Mouse (Mus musculus) lung, embryonic 14.5 days (tissue): ENCODE results near the gene Mad2l1. TPM values are rescaled to one million over a fixed set of nuclear protein-coding genes. Genes with fewer than 3 reads are reported as not detected.

Source experiments
- ATAC-seq: fragments of 200-750 bp; cut with Nextera tagmentation; 2 replicates; pipeline ENCODE4 v1.8.0; 2017; ENCODE audit warnings: mild to moderate bottlenecking, moderate TSS enrichment, moderate library complexity; ENCODE audit not compliant: insufficient read depth
- DNase-seq: peaks from one replicate; pipeline ENCODE4 v3.0.0-alpha.2; 2015
- H3K27ac ChIP-seq: fragments of 300-500 bp; sonication (generic); 2 replicates; pipeline ENCODE4 v1.5.1; 2014; ENCODE audit warnings: low read depth, mild to moderate bottlenecking, moderate library complexity
- H3K27me3 ChIP-seq: fragments of 300-500 bp; sonication (generic); 2 replicates; pipeline ENCODE4 v1.6.1; 2014; ENCODE audit warnings: low read length, control low read depth; ENCODE audit not compliant: insufficient read depth
- H3K36me3 ChIP-seq: fragments of 300-500 bp; sonication (generic); 2 replicates; pipeline ENCODE4 v1.6.1; 2014; ENCODE audit warnings: control low read depth; ENCODE audit not compliant: insufficient read depth
- H3K4me1 ChIP-seq: fragments of 300-500 bp; sonication (generic); 2 replicates; pipeline ENCODE4 v1.6.1; 2014; ENCODE audit warnings: antibody characterized with exemption, control low read depth; ENCODE audit not compliant: insufficient read depth
- H3K4me2 ChIP-seq: fragments of 300-500 bp; sonication (generic); 2 replicates; pipeline ENCODE4 v1.6.1; 2014; ENCODE audit warnings: mild to moderate bottlenecking
- H3K4me3 ChIP-seq: fragments of 300-500 bp; sonication (generic); 2 replicates; pipeline ENCODE4 v1.5.1; 2014; ENCODE audit warnings: low read depth, low read length
- H3K9ac ChIP-seq: fragments of 300-500 bp; sonication (generic); 2 replicates; pipeline ENCODE4 v1.6.1; 2014
- H3K9me3 ChIP-seq: fragments of 300-500 bp; sonication (generic); 2 replicates; pipeline ENCODE4 v1.6.1; 2016; ENCODE audit warnings: low read depth, low read length, control low read depth
- CTCF ChIP-seq: IDR thresholded peaks from 2 replicates; pipeline ENCODE4 v1.5.1; 2016; ENCODE audit warnings: antibody characterized with exemption, low read depth
- WGBS: fragments of 180-500 bp; shearing (Covaris S2); extraction: QIAGEN DNeasy Blood & Tissue Kit; methylation state at CpG from one replicate; pipeline ENCODE4 v1.1.7; 2014; 5-methylcytosine and 5-hydroxymethylcytosine counted together
- polyA plus RNA-seq: library from polyadenylated mRNA; unstranded; fragments of >200 nt; fragmentation: Nextera tagmentation; extraction: Ambion mirVana; gene quantifications from 2 replicates; pipeline ENCODE4 v1.2.1, GENCODE M21; 2014

Gene Mad2l1
- 155 and 159 TPM in 2 replicates for polyA plus RNA-seq

- Histone ChIP-seq H3K4me3 (peak within 1 kb of the TSS; percentile 78), H3K4me1 (no peaks in the 10 kb centered on the region; the same call in 1 of the 2 replicates), H3K9me3 (no peaks in the 10 kb centered on the region), H3K4me2 (peak within 1 kb of the TSS; percentile 68), H3K36me3 (peaks cover 23% of the 10 kb centered on the region), H3K9ac (peak within 1 kb of the TSS; percentile 80), H3K27ac (peak within 1 kb of the TSS; percentile 91), H3K27me3 (no peaks in the 10 kb centered on the region)
- ATAC-seq (peak; percentile 99), DNase-seq (peak; percentile 99)
- under 1% methylated on average over 57 of the region's 57 CpGs for WGBS
- peak; percentile 29; the same call in 1 of the 2 replicates for TF ChIP-seq CTCF
These were observed at the start of gene Mad2l1 for GRCm38 (mm10) chr6:66535028-66535862. Mad2l1 (plus strand) TSS chr6:66535390.

DNA sequence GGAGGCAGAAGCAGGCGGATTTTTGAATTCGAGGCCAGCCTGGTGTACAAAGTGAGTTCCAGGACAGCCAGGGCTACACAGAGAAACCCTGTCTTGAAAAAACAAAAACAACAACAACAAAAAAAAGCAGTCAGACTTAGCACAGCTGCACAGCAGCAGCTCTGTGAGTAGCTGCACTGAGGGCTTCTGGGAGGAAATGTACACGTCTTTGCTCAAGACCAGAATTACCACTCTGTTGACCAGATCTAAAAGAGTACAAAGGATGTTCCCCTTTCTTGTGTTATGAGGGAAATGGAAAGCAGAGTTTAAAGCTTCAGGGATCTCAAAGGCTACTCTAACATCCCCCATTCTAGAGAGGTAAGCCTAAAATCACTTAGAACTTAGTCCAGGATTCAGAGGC is 41.5 kb upstream of the Mad2l1 start:
- WGBS, result 88% methylated on average over 3 of the region's 3 CpGs
- Histone ChIP-seq H3K27me3 (no peaks in the 10 kb centered on the region), H3K9ac (no peak overlapping the region), H3K27ac (no peak overlapping the region), H3K4me1 (no peaks in the 10 kb centered on the region), H3K4me2 (no peak overlapping the region), H3K9me3 (no peaks in the 10 kb centered on the region), H3K36me3 (no peaks in the 10 kb centered on the region), H3K4me3 (no peak overlapping the region)
- DNase-seq, result no peak
- no peak for ATAC-seq
- TF ChIP-seq CTCF, result no peak

DNA sequence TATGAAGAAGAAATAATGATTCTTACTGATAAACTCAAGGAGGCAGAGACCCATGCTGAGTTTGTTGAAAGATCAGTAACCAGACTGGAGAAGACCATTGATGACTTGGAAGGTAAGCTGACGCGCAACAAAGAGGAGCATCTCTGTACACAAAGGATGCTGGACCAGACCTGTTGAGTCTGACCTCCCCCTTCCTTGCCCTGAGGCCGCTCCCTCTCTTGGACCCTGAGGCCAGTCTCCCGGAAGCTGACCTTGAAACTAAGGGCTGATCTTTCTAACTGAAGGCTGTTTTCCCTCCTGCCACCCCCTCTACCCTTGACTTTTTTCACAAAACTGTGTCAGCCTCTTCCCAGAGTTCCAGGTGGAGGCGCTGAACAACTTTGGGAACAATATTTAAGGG is 18.8 kb upstream of the Mad2l1 start:
- no peak for ATAC-seq
- 91% methylated on average over 5 of the region's 5 CpGs for WGBS

DNA sequence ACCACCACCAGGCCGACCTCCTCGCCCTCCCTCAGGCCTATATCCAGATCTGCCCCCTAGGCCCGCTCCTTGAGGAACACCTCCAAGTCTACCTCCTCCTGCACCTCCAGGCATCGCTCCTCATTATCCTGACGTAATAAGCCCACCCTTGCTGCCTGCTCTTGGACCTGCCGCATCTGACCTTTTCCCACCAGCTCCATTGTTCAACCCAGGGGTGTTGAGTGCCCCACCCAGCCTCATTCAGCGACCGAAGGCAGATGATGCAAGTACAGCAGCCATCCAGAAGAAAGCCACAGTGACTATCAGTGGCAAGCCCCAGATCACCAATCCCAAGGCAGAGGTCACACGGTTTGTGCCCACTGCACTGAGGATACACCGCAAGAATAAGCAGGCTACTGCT is 6.8 kb upstream of the Mad2l1 start:
- no peaks in the 10 kb centered on the region for H3K36me3 ChIP-seq
- H3K27ac ChIP-seq, result no peak overlapping the region
- no peaks in the 10 kb centered on the region for H3K4me1 ChIP-seq
- TF ChIP-seq CTCF, result no peak
- H3K27me3 ChIP-seq, result no peaks in the 10 kb centered on the region
- H3K4me3 ChIP-seq, result no peak overlapping the region
- no peak for DNase-seq
- 95% methylated on average over 10 of the region's 10 CpGs for WGBS
- H3K9me3 ChIP-seq, result no peaks in the 10 kb centered on the region
- no peak overlapping the region for H3K4me2 ChIP-seq
- ATAC-seq, result no peak
- no peak overlapping the region for H3K9ac ChIP-seq

More for the DNA sequence above, 18.8 kb upstream of the Mad2l1 start:
- Histone ChIP-seq H3K9ac (no peak overlapping the region), H3K9me3 (no peaks in the 10 kb centered on the region), H3K4me2 (no peak overlapping the region), H3K27me3 (no peaks in the 10 kb centered on the region), H3K36me3 (no peaks in the 10 kb centered on the region), H3K27ac (no peak overlapping the region), H3K4me1 (no peaks in the 10 kb centered on the region), H3K4me3 (no peak overlapping the region)
- TF ChIP-seq CTCF, result no peak
- DNase-seq, result no peak

- Histone ChIP-seq H3K9me3 (no peaks in the 10 kb centered on the region), H3K27ac (no peak overlapping the region), H3K27me3 (no peaks in the 10 kb centered on the region), H3K9ac (no peak overlapping the region), H3K36me3 (peaks cover 5% of the 10 kb centered on the region), H3K4me3 (no peak overlapping the region), H3K4me1 (no peaks in the 10 kb centered on the region; the same call in 1 of the 2 replicates), H3K4me2 (no peak overlapping the region)
- peak; percentile 71 for TF ChIP-seq CTCF
- no peak for ATAC-seq
- peak; percentile 89 for DNase-seq
- 16% methylated on average over 3 of the region's 3 CpGs for WGBS
These were observed 1.9 kb upstream of the Mad2l1 start for GRCm38 (mm10) chr6:66533241-66533640.

GRCm38 (mm10) chr6:66534366-66534941 is 736 bp upstream of the Mad2l1 start:
- DNase-seq (no peak), ATAC-seq (no peak)
- no peaks in the 10 kb centered on the region; the same call in 1 of the 2 replicates for H3K4me1 ChIP-seq
- peak overlapping the region; percentile 68 for H3K4me2 ChIP-seq
- no peaks in the 10 kb centered on the region for H3K9me3 ChIP-seq
- H3K4me3 ChIP-seq, result peak overlapping the region; percentile 78
- peak overlapping the region; percentile 91 for H3K27ac ChIP-seq
- H3K9ac ChIP-seq, result peak overlapping the region; percentile 51
- TF ChIP-seq CTCF, result no peak
- peaks cover 15% of the 10 kb centered on the region for H3K36me3 ChIP-seq
- no peaks in the 10 kb centered on the region for H3K27me3 ChIP-seq
- WGBS, result 69% methylated on average over 5 of the region's 5 CpGs

GRCm38 (mm10) chr6:66535966-66536365 is 776 bp downstream of the Mad2l1 start:
- ATAC-seq (no peak), DNase-seq (peak; percentile 28)
- Histone ChIP-seq H3K27me3 (no peaks in the 10 kb centered on the region), H3K36me3 (peaks cover 29% of the 10 kb centered on the region), H3K4me1 (no peaks in the 10 kb centered on the region; the same call in 1 of the 2 replicates), H3K4me3 (peak overlapping the region; percentile 78), H3K9ac (peak overlapping the region; percentile 80), H3K9me3 (no peaks in the 10 kb centered on the region), H3K4me2 (peak overlapping the region; percentile 68), H3K27ac (peak overlapping the region; percentile 91)
- no peak for TF ChIP-seq CTCF
- 10% methylated on average over 7 of the region's 7 CpGs for WGBS
